Mouse (Mus musculus): ENCODE results near the gene Oprl1. TPM values are rescaled to one million over a fixed set of nuclear protein-coding genes. Genes with fewer than 3 reads are reported as not detected.

Gene Oprl1
- total and polyA plus RNA-seq, 3 experiments = not detected

DNA sequence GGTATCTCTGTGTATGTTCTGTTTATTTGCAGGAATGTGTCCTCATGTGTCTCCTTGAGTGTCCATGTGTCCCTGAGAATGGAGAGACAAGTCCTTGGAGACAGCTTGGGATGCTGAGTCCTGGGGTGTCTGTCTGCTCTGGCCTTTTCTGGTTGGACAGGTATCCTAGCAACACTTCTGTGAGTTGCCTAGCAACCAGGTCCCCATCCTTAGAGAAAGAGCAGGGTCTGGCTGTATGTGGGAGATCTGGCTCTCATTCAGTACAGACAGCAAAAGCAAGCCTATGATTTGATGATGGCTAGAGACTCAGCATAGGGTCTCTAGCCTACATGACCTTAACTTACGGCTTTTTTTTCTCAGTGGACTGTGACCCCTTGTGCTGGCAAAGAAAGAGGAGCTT lies 1.1 kb upstream of the Oprl1 start:
- Histone ChIP-seq H3K36me3 (replicated peaks) (no peaks in the 10 kb centered on the region), H3K27me3 (ENCODE audit: insufficient read depth, low read length) (peaks cover 22% of the 10 kb centered on the region), H3K4me3 (ENCODE audit: low read depth, low read length) (no peak overlapping the region), H3K9me3 (replicated peaks) (no peaks in the 10 kb centered on the region), H3K4me1 (ENCODE audit: insufficient read depth, low read depth, low read length) (no peaks in the 10 kb centered on the region)
- DNase-seq (ENCODE audit: low spot score) = no peak
- no peak for ATAC-seq (ENCODE audit: extremely low read depth, insufficient number of reproducible peaks, low FRiP score, poor library complexity, severe bottlenecking)
- TF ChIP-seq CTCF (IDR thresholded peaks at IDR 0.05; ENCODE audit: low read depth, low read length) (no peak), POLR2AphosphoS5 (IDR thresholded peaks at IDR 0.05; ENCODE audit: insufficient replicate concordance, low read depth, low read length) (no peak), GATA1 (IDR thresholded peaks at IDR 0.05; ENCODE audit: borderline replicate concordance, low read length) (no peak), TAL1 (conservative IDR thresholded peaks at IDR 0.05; ENCODE audit: low read depth, low read length) (no peak), GATA2 (IDR thresholded peaks at IDR 0.05; ENCODE audit: borderline replicate concordance, low read depth, low read length) (no peak)

DNA sequence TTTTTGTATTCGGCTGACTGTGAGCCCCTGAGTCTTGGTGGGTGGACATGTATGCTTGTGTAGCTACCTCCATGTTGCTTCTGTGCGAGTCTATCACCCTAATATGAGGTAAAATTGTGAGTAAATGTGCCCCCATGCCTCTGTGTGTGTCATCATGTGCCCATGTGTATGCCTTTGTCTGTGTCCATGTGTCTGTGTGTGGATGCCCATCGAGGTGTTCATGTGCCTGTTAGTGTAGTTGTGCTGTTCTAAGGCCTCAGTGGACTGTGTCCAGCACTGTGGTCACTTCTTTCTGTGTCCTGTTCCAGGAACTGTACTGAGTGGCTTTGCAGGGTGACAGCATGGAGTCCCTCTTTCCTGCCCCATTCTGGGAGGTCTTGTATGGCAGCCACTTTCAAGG lies 566 bp downstream of the Oprl1 start:
- Histone ChIP-seq H3K36me3 (replicated peaks) (no peaks in the 10 kb centered on the region), H3K27me3 (ENCODE audit: insufficient read depth, low read length) (peaks cover 21% of the 10 kb centered on the region), H3K4me1 (ENCODE audit: insufficient read depth, low read depth, low read length) (no peaks in the 10 kb centered on the region), H3K4me3 (ENCODE audit: low read depth, low read length) (no peak overlapping the region), H3K9me3 (replicated peaks) (no peaks in the 10 kb centered on the region)
- TF ChIP-seq CTCF (IDR thresholded peaks at IDR 0.05; ENCODE audit: low read depth, low read length) = no peak
- no peak for TF ChIP-seq GATA1 (IDR thresholded peaks at IDR 0.05; ENCODE audit: borderline replicate concordance, low read length)
- no peak for TF ChIP-seq POLR2AphosphoS5 (IDR thresholded peaks at IDR 0.05; ENCODE audit: insufficient replicate concordance, low read depth, low read length)
- TF ChIP-seq TAL1 (conservative IDR thresholded peaks at IDR 0.05; ENCODE audit: low read depth, low read length) = no peak
- no peak for TF ChIP-seq GATA2 (IDR thresholded peaks at IDR 0.05; ENCODE audit: borderline replicate concordance, low read depth, low read length)
- DNase-seq (ENCODE audit: low spot score) (no peak), ATAC-seq (ENCODE audit: extremely low read depth, insufficient number of reproducible peaks, low FRiP score, poor library complexity, severe bottlenecking) (no peak)

DNA sequence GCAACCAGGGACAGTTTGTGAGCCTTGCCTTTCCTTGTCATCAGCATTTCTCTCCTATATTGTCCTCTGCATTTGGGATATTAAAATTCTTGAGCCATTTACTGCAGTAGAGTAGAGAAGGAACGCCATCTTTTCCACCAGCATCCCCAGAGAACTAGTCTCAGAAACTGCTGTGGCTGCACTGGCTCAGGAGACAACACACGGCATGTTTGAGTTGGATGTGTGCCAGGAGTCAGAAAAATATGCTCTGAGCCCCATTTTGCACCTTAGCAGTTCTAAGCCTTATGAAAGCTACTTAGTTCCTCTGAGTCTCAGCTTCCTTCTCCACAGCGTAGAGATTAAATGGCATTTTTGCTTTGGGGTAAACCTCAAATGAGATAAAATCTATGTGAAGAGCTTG lies 2.2 kb downstream of the Oprl1 start:
- no peak for ATAC-seq (ENCODE audit: extremely low read depth, insufficient number of reproducible peaks, low FRiP score, poor library complexity, severe bottlenecking)
- Histone ChIP-seq H3K9me3 (replicated peaks) (no peaks in the 10 kb centered on the region), H3K4me1 (ENCODE audit: insufficient read depth, low read depth, low read length) (no peaks in the 10 kb centered on the region), H3K36me3 (replicated peaks) (no peaks in the 10 kb centered on the region), H3K4me3 (ENCODE audit: low read depth, low read length) (no peak overlapping the region), H3K27me3 (ENCODE audit: insufficient read depth, low read length) (peaks cover 21% of the 10 kb centered on the region)
- TF ChIP-seq POLR2AphosphoS5 (IDR thresholded peaks at IDR 0.05; ENCODE audit: insufficient replicate concordance, low read depth, low read length) (no peak), CTCF (IDR thresholded peaks at IDR 0.05; ENCODE audit: low read depth, low read length) (no peak), GATA2 (IDR thresholded peaks at IDR 0.05; ENCODE audit: borderline replicate concordance, low read depth, low read length) (no peak), TAL1 (conservative IDR thresholded peaks at IDR 0.05; ENCODE audit: low read depth, low read length) (no peak), GATA1 (IDR thresholded peaks at IDR 0.05; ENCODE audit: borderline replicate concordance, low read length) (no peak)
- DNase-seq (ENCODE audit: low spot score) = no peak

DNA sequence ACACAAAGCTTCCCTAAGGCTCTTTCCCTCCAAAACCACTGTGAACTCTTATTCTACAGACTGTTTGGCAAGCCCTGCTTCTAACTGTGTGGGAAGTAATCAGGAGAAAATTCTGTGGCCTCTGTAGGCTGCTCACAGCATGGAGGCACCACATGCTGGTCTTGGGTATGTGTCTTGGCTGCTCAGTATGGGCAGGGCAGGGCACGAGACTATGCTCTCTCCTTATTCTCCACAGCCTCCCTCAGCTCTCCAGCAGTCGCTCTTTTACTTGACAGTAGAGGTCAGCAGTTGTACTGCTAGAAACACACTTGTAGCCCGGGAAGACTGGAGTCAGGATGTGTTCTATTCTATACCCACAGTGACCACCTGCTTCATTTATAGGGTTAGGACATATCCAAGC lies 5.2 kb downstream of the Oprl1 start:
- H3K36me3 ChIP-seq (replicated peaks) = no peaks in the 10 kb centered on the region
- no peaks in the 10 kb centered on the region for H3K9me3 ChIP-seq (replicated peaks)
- ATAC-seq (ENCODE audit: extremely low read depth, insufficient number of reproducible peaks, low FRiP score, poor library complexity, severe bottlenecking) (no peak), DNase-seq (ENCODE audit: low spot score) (no peak)
- TF ChIP-seq TAL1 (conservative IDR thresholded peaks at IDR 0.05; ENCODE audit: low read depth, low read length) = no peak
- no peak for TF ChIP-seq POLR2AphosphoS5 (IDR thresholded peaks at IDR 0.05; ENCODE audit: insufficient replicate concordance, low read depth, low read length)
- no peak for TF ChIP-seq GATA2 (IDR thresholded peaks at IDR 0.05; ENCODE audit: borderline replicate concordance, low read depth, low read length)
- no peak for TF ChIP-seq CTCF (IDR thresholded peaks at IDR 0.05; ENCODE audit: low read depth, low read length)
- no peaks in the 10 kb centered on the region for H3K4me1 ChIP-seq (ENCODE audit: insufficient read depth, low read depth, low read length)
- H3K27me3 ChIP-seq (ENCODE audit: insufficient read depth, low read length) = peaks cover 12% of the 10 kb centered on the region
- no peak overlapping the region for H3K4me3 ChIP-seq (ENCODE audit: low read depth, low read length)

DNA sequence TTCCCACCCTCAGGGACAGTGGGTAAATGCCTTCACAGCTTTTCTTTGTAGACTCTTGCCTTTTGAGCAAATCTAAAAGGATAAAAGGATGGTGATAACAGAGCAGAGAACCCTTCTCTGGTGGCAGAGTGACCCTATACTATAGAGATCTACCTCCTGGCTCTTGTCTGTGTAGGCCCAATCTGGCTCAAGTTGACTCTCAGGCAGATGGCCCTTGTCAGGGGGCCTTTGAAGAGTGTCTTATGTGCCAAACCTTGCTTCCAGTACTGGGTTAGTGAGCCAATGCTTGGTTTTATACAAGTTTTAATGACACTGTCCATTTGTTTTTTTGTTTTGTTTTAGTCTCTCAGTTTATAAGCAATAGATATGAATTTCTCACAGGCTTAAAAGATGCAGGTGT lies 6.4 kb downstream of the Oprl1 start:
- Histone ChIP-seq H3K36me3 (replicated peaks) (no peaks in the 10 kb centered on the region), H3K9me3 (replicated peaks) (no peaks in the 10 kb centered on the region), H3K4me1 (ENCODE audit: insufficient read depth, low read depth, low read length) (no peaks in the 10 kb centered on the region), H3K4me3 (ENCODE audit: low read depth, low read length) (no peak overlapping the region), H3K27me3 (ENCODE audit: insufficient read depth, low read length) (peaks cover 8% of the 10 kb centered on the region)
- TF ChIP-seq GATA2 (IDR thresholded peaks at IDR 0.05; ENCODE audit: borderline replicate concordance, low read depth, low read length) = no peak
- TF ChIP-seq POLR2AphosphoS5 (IDR thresholded peaks at IDR 0.05; ENCODE audit: insufficient replicate concordance, low read depth, low read length) = no peak
- no peak for TF ChIP-seq GATA1 (IDR thresholded peaks at IDR 0.05; ENCODE audit: borderline replicate concordance, low read length)
- TF ChIP-seq TAL1 (conservative IDR thresholded peaks at IDR 0.05; ENCODE audit: low read depth, low read length) = no peak
- TF ChIP-seq CTCF (IDR thresholded peaks at IDR 0.05; ENCODE audit: low read depth, low read length) = no peak
- DNase-seq (ENCODE audit: low spot score) (no peak), ATAC-seq (ENCODE audit: extremely low read depth, insufficient number of reproducible peaks, low FRiP score, poor library complexity, severe bottlenecking) (no peak)

DNA sequence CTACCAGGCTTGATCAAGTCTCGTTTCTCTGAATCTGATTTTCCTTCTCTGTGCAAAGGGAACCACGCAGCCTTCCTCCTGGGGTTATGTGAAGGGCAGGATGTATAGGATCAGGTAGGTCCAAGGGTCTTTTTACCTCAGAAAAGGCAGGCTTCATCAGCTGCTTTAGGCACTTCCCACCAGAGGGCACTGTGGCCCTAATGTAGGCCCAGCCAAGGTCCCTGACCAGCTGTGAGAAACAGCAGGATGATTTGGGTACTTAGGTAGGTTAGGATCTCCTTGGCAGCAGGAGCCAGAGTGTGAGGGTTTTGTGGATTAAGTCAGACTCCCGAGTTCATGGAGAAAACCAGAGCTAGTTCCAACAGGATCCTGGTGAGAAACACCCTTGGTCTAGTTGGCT lies 7.4 kb downstream of the Oprl1 start:
- DNase-seq (ENCODE audit: low spot score) (peak; percentile 4), ATAC-seq (ENCODE audit: extremely low read depth, insufficient number of reproducible peaks, low FRiP score, poor library complexity, severe bottlenecking) (no peak)
- TF ChIP-seq POLR2AphosphoS5 (IDR thresholded peaks at IDR 0.05; ENCODE audit: insufficient replicate concordance, low read depth, low read length) (no peak), GATA2 (IDR thresholded peaks at IDR 0.05; ENCODE audit: borderline replicate concordance, low read depth, low read length) (no peak), TAL1 (conservative IDR thresholded peaks at IDR 0.05; ENCODE audit: low read depth, low read length) (no peak), GATA1 (IDR thresholded peaks at IDR 0.05; ENCODE audit: borderline replicate concordance, low read length) (no peak), CTCF (IDR thresholded peaks at IDR 0.05; ENCODE audit: low read depth, low read length) (no peak)
- H3K36me3 ChIP-seq (replicated peaks) = no peaks in the 10 kb centered on the region
- no peak overlapping the region for H3K4me3 ChIP-seq (ENCODE audit: low read depth, low read length)
- no peaks in the 10 kb centered on the region for H3K9me3 ChIP-seq (replicated peaks)
- no peaks in the 10 kb centered on the region for H3K4me1 ChIP-seq (ENCODE audit: insufficient read depth, low read depth, low read length)
- H3K27me3 ChIP-seq (ENCODE audit: insufficient read depth, low read length) = peaks cover 14% of the 10 kb centered on the region

All from G1E (cell line).